Mouse (Mus musculus): ENCODE results near the gene Sart1. TPM values are rescaled to one million over a fixed set of nuclear protein-coding genes. Genes with fewer than 3 reads are reported as not detected.
A peak's percentile ranks its signal among the peaks of the same experiment; 100 is the strongest.

The Sart1 gene
- polyA plus RNA-seq, 1 experiment from 2014 or later: 69.1 TPM

GRCm38 (mm10) chr19:5426640-5427290 is 38.3 kb upstream of the Sart1 start:
- no peak overlapping the region for H3K4me3 ChIP-seq (ENCODE audit: low read depth, low read length)
- DNase-seq (ENCODE audit: low spot score): no peak
- 90% methylated on average over 13 of the region's 13 CpGs for WGBS
- no peak overlapping the region for H3K27ac ChIP-seq (ENCODE audit: low read depth)
- peaks cover 23% of the 10 kb centered on the region for H3K4me1 ChIP-seq (replicated peaks; ENCODE audit: control insufficient read depth, insufficient read depth, low read length)
- H3K4me2 ChIP-seq (ENCODE audit: low read length): no peak overlapping the region
- no peaks in the 10 kb centered on the region for H3K27me3 ChIP-seq (replicated peaks; ENCODE audit: control insufficient read depth, insufficient read depth, low read length)
- no peak for ATAC-seq (replicated peaks; ENCODE audit: low FRiP score, low TSS enrichment, low read depth)
- H3K9ac ChIP-seq (ENCODE audit: low read length): no peak overlapping the region
- H3K36me3 ChIP-seq (ENCODE audit: control insufficient read depth, insufficient read depth, low read length): peaks cover 27% of the 10 kb centered on the region
- no peaks in the 10 kb centered on the region for H3K9me3 ChIP-seq (ENCODE audit: control insufficient read depth, low read length)

GRCm38 (mm10) chr19:5425906-5426565 is 37.5 kb upstream of the Sart1 start:
- Histone ChIP-seq H3K4me1 (replicated peaks; ENCODE audit: control insufficient read depth, insufficient read depth, low read length) (peaks cover 23% of the 10 kb centered on the region), H3K4me2 (ENCODE audit: low read length) (peak overlapping the region; percentile 99), H3K9me3 (ENCODE audit: control insufficient read depth, low read length) (no peaks in the 10 kb centered on the region), H3K27me3 (replicated peaks; ENCODE audit: control insufficient read depth, insufficient read depth, low read length) (no peaks in the 10 kb centered on the region), H3K4me3 (ENCODE audit: low read depth, low read length) (peak overlapping the region; percentile 78), H3K36me3 (ENCODE audit: control insufficient read depth, insufficient read depth, low read length) (peaks cover 34% of the 10 kb centered on the region), H3K27ac (ENCODE audit: low read depth) (no peak overlapping the region), H3K9ac (ENCODE audit: low read length) (peak overlapping the region; percentile 94)
- ATAC-seq (replicated peaks; ENCODE audit: low FRiP score, low TSS enrichment, low read depth) (no peak), DNase-seq (ENCODE audit: low spot score) (no peak)
- 86% methylated on average over 18 of the region's 18 CpGs for WGBS

- Histone ChIP-seq H3K4me2 (ENCODE audit: low read length) (peak within 1 kb of the TSS; percentile 99), H3K4me1 (replicated peaks; ENCODE audit: control insufficient read depth, insufficient read depth, low read length) (peaks cover 23% of the 10 kb centered on the region), H3K4me3 (ENCODE audit: low read depth, low read length) (peak within 1 kb of the TSS; percentile 78), H3K9me3 (ENCODE audit: control insufficient read depth, low read length) (no peaks in the 10 kb centered on the region), H3K9ac (ENCODE audit: low read length) (peak within 1 kb of the TSS; percentile 94), H3K36me3 (ENCODE audit: control insufficient read depth, insufficient read depth, low read length) (peaks cover 44% of the 10 kb centered on the region), H3K27me3 (replicated peaks; ENCODE audit: control insufficient read depth, insufficient read depth, low read length) (no peaks in the 10 kb centered on the region), H3K27ac (ENCODE audit: low read depth) (peak within 1 kb of the TSS; percentile 82)
- peak; percentile 92 for ATAC-seq (replicated peaks; ENCODE audit: low FRiP score, low TSS enrichment, low read depth)
- under 1% methylated on average over 70 of the region's 87 CpGs for WGBS
- DNase-seq (ENCODE audit: low spot score): peak; percentile 100
These were observed 36.6 kb upstream of the Sart1 start, which contains the start of the genes Drap1 and AI837181 for GRCm38 (mm10) chr19:5424782-5425741. Gene Drap1 (minus strand): TSS chr19:5424979. Gene AI837181 (plus strand): TSS chr19:5425144.

- under 1% methylated on average over 26 of the region's 48 CpGs for WGBS
- peak overlapping the region; percentile 75 for H3K9ac ChIP-seq (ENCODE audit: low read length)
- peak overlapping the region; percentile 93 for H3K4me2 ChIP-seq (ENCODE audit: low read length)
- peak overlapping the region; percentile 82 for H3K27ac ChIP-seq (ENCODE audit: low read depth)
- H3K36me3 ChIP-seq (ENCODE audit: control insufficient read depth, insufficient read depth, low read length): peaks cover 47% of the 10 kb centered on the region
- H3K4me1 ChIP-seq (replicated peaks; ENCODE audit: control insufficient read depth, insufficient read depth, low read length): peaks cover 23% of the 10 kb centered on the region
- DNase-seq (ENCODE audit: low spot score) (no peak), ATAC-seq (replicated peaks; ENCODE audit: low FRiP score, low TSS enrichment, low read depth) (peak; percentile 65)
- H3K27me3 ChIP-seq (replicated peaks; ENCODE audit: control insufficient read depth, insufficient read depth, low read length): no peaks in the 10 kb centered on the region
- H3K9me3 ChIP-seq (ENCODE audit: control insufficient read depth, low read length): no peaks in the 10 kb centered on the region
- peak overlapping the region; percentile 78 for H3K4me3 ChIP-seq (ENCODE audit: low read depth, low read length)
These were observed 35.7 kb upstream of the Sart1 start for GRCm38 (mm10) chr19:5424092-5424781.

GRCm38 (mm10) chr19:5423561-5423960 is 35.1 kb upstream of the Sart1 start:
- ATAC-seq (replicated peaks; ENCODE audit: low FRiP score, low TSS enrichment, low read depth): no peak
- DNase-seq (ENCODE audit: low spot score): no peak
- Histone ChIP-seq H3K36me3 (ENCODE audit: control insufficient read depth, insufficient read depth, low read length) (peaks cover 47% of the 10 kb centered on the region), H3K9me3 (ENCODE audit: control insufficient read depth, low read length) (no peaks in the 10 kb centered on the region), H3K4me2 (ENCODE audit: low read length) (peak overlapping the region; percentile 93), H3K9ac (ENCODE audit: low read length) (peak overlapping the region; percentile 75), H3K27ac (ENCODE audit: low read depth) (peak overlapping the region; percentile 82), H3K4me1 (replicated peaks; ENCODE audit: control insufficient read depth, insufficient read depth, low read length) (peaks cover 23% of the 10 kb centered on the region), H3K27me3 (replicated peaks; ENCODE audit: control insufficient read depth, insufficient read depth, low read length) (no peaks in the 10 kb centered on the region), H3K4me3 (ENCODE audit: low read depth, low read length) (peak overlapping the region; percentile 78)
- WGBS: 63% methylated on average over 12 of the region's 12 CpGs

- peaks cover 23% of the 10 kb centered on the region for H3K4me1 ChIP-seq (replicated peaks; ENCODE audit: control insufficient read depth, insufficient read depth, low read length)
- peak overlapping the region; percentile 93 for H3K4me2 ChIP-seq (ENCODE audit: low read length)
- H3K4me3 ChIP-seq (ENCODE audit: low read depth, low read length): 0 out of 2 replicates have a peak overlapping the region, but pooled peaks have one; percentile 78
- H3K9me3 ChIP-seq (ENCODE audit: control insufficient read depth, low read length): no peaks in the 10 kb centered on the region
- peaks cover 47% of the 10 kb centered on the region for H3K36me3 ChIP-seq (ENCODE audit: control insufficient read depth, insufficient read depth, low read length)
- 83% methylated on average over 9 of the region's 9 CpGs for WGBS
- no peak overlapping the region for H3K27ac ChIP-seq (ENCODE audit: low read depth)
- no peak for DNase-seq (ENCODE audit: low spot score)
- no peak for ATAC-seq (replicated peaks; ENCODE audit: low FRiP score, low TSS enrichment, low read depth)
- H3K27me3 ChIP-seq (replicated peaks; ENCODE audit: control insufficient read depth, insufficient read depth, low read length): no peaks in the 10 kb centered on the region
- H3K9ac ChIP-seq (ENCODE audit: low read length): 0 out of 2 replicates have a peak overlapping the region, but pooled peaks have one; percentile 75
These were observed 34.5 kb upstream of the Sart1 start for GRCm38 (mm10) chr19:5422895-5423443.

- Histone ChIP-seq H3K4me2 (ENCODE audit: low read length) (no peak overlapping the region), H3K4me1 (replicated peaks; ENCODE audit: control insufficient read depth, insufficient read depth, low read length) (peaks cover 23% of the 10 kb centered on the region), H3K4me3 (ENCODE audit: low read depth, low read length) (no peak overlapping the region), H3K9ac (ENCODE audit: low read length) (no peak overlapping the region), H3K27me3 (replicated peaks; ENCODE audit: control insufficient read depth, insufficient read depth, low read length) (no peaks in the 10 kb centered on the region), H3K9me3 (ENCODE audit: control insufficient read depth, low read length) (no peaks in the 10 kb centered on the region), H3K27ac (ENCODE audit: low read depth) (no peak overlapping the region), H3K36me3 (ENCODE audit: control insufficient read depth, insufficient read depth, low read length) (peaks cover 46% of the 10 kb centered on the region)
- DNase-seq (ENCODE audit: low spot score) (no peak), ATAC-seq (replicated peaks; ENCODE audit: low FRiP score, low TSS enrichment, low read depth) (no peak)
- WGBS: 87% methylated on average over 10 of the region's 10 CpGs
These were observed 33.8 kb upstream of the Sart1 start for GRCm38 (mm10) chr19:5422267-5422666.
